Mouse (Mus musculus): ENCODE results near the gene Mdga1.
"Not testable (repeated sequence)": the region's sequence is repeated elsewhere in the genome, so short reads cannot be mapped to it uniquely, and the experiment has no call there.

DNA sequence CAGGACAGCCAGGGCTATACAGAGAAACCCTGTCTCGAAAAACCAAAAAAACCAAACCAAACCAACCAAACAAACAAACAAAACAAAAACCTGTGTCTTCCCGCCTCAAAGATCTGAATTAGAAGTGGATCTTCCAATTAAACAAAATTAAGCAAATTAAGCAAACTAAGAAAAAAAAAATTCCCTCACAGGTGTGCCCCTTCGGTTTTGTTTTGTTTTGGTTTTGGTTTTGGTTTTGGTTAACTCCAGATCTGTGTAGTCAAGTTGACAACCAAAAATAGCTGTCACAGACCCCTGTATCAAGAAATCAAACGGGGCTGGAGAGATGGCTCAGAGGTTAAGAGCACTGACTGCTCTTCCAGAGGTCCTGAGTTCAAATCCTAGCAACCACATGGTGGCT, 188.4 kb downstream of the Mdga1 start:
- TF ChIP-seq CTCF, EP300 (IDR thresholded peaks at IDR 0.05; ENCODE audit: low read depth): not testable (repeated sequence)
